Mouse (Mus musculus) Patski (cell line): Measurements from ENCODE around the gene Kdm4c. TPM values are rescaled to one million over a fixed set of nuclear protein-coding genes. Genes with fewer than 3 reads are reported as not detected.

Experiments
- ATAC-seq: fragments of 100-300 bp; one replicate; pipeline ENCODE4 v1.8.0; 2021
- CTCF ChIA-PET: fragments of 350-600 bp; sonication (Branson Sonifier 250); formaldehyde crosslinking; loops from one replicate; lab custom pipeline; 2022; ENCODE audit warnings: inconsistent platforms; lab: Charles Lee
- POLR2A ChIA-PET: fragments of 350-600 bp; sonication (Branson Sonifier 250); formaldehyde crosslinking; loops from one replicate; lab custom pipeline; 2022; ENCODE audit warnings: antibody characterized with exemption, inconsistent platforms; lab: Charles Lee
- DNase-seq: peaks from one replicate; pipeline ENCODE4 v3.0.0-alpha.2; 2011; ENCODE audit warnings: low read depth, low spot score
- H3K27me3 ChIP-seq: fragments of 371-371 bp; one replicate; pipeline ENCODE4 v1.5.1; 2021
- CTCF ChIP-seq: fragments of 100-300 bp; IDR thresholded peaks from one replicate; pipeline ENCODE4 v1.5.1; 2021
- in situ Hi-C: fragments of 300-500 bp; cut with MboI; formaldehyde crosslinking; loops from 3 replicates; pipeline ENCODE4 v1.11.1; 2018; ENCODE audit warnings: low pct_unique_long_range_greater_than_20kb, mixed read lengths
- polyA plus RNA-seq: library from polyadenylated mRNA; unstranded; gene quantifications from one replicate; pipeline ENCODE4 v1.2.3, GENCODE M21; 2021

The Kdm4c gene
- polyA plus RNA-seq, 1 experiment from 2014 or later, result 18.0 TPM

- in situ Hi-C loops, result no loop called here
- DNase-seq, result no peak
These were observed 15.6 kb downstream of the Kdm4c start for GRCm38 (mm10) chr4:74257882-74258281.

GRCm38 (mm10) chr4:74258538-74258937, 16.2 kb downstream of the Kdm4c start:
- in situ Hi-C loops, result no loop called here
- no peak for TF ChIP-seq CTCF
- H3K27me3 ChIP-seq, result no peaks in the 10 kb centered on the region
- DNase-seq (no peak), ATAC-seq (no peak)
- CTCF ChIA-PET, result no interaction called here
- POLR2A ChIA-PET, result no interaction called here

More at GRCm38 (mm10) chr4:74257882-74258281, 15.6 kb downstream of the Kdm4c start:
- TF ChIP-seq CTCF, result no peak
- no peak for ATAC-seq
- ChIA-PET POLR2A (no interaction called here), CTCF (no interaction called here)
- H3K27me3 ChIP-seq, result no peaks in the 10 kb centered on the region

GRCm38 (mm10) chr4:74259331-74259730, 17.0 kb downstream of the Kdm4c start:
- TF ChIP-seq CTCF, result no peak
- CTCF ChIA-PET, result no interaction called here
- no peak for DNase-seq
- H3K27me3 ChIP-seq, result no peaks in the 10 kb centered on the region
- in situ Hi-C loops, result no loop called here
- POLR2A ChIA-PET, result no interaction called here
- ATAC-seq, result no peak

- ATAC-seq (no peak), DNase-seq (no peak)
- ChIA-PET CTCF (no interaction called here), POLR2A (no interaction called here)
- no peak for TF ChIP-seq CTCF
- H3K27me3 ChIP-seq, result no peaks in the 10 kb centered on the region
- in situ Hi-C loops, result no loop called here
These were observed 19.6 kb downstream of the Kdm4c start for GRCm38 (mm10) chr4:74261879-74262278.

GRCm38 (mm10) chr4:74264428-74264955, 22.2 kb downstream of the Kdm4c start:
- ChIA-PET POLR2A (no interaction called here), CTCF (no interaction called here)
- DNase-seq, result no peak
- H3K27me3 ChIP-seq, result no peaks in the 10 kb centered on the region
- no peak for TF ChIP-seq CTCF
- in situ Hi-C loops, result no loop called here
- ATAC-seq, result no peak

GRCm38 (mm10) chr4:74271180-74271579, 28.9 kb downstream of the Kdm4c start:
- in situ Hi-C loops, result no loop called here
- CTCF ChIA-PET, result interaction anchor here (1.1 kb wide), 1 partner anchor 15 kb away, joined by 3 read pairs; no protein-coding TSS in a partner anchor
- no peak for TF ChIP-seq CTCF
- POLR2A ChIA-PET, result interaction anchor here (0.7 kb wide), 1 partner anchor 19 kb away, joined by 3 read pairs; no protein-coding TSS in a partner anchor
- H3K27me3 ChIP-seq, result no peaks in the 10 kb centered on the region
- no peak for DNase-seq
- ATAC-seq, result no peak

- TF ChIP-seq CTCF, result no peak
These were observed 35.2 kb downstream of the Kdm4c start for GRCm38 (mm10) chr4:74277486-74277885.

GRCm38 (mm10) chr4:74280170-74280569, 37.9 kb downstream of the Kdm4c start:
- CTCF ChIA-PET, result no interaction called here
- POLR2A ChIA-PET, result no interaction called here
- no peak for TF ChIP-seq CTCF
- DNase-seq (no peak), ATAC-seq (no peak)
- in situ Hi-C loops, result no loop called here
- no peaks in the 10 kb centered on the region for H3K27me3 ChIP-seq

More at GRCm38 (mm10) chr4:74277486-74277885, 35.2 kb downstream of the Kdm4c start:
- ATAC-seq (no peak), DNase-seq (no peak)
- ChIA-PET POLR2A (no interaction called here), CTCF (no interaction called here)
- no peaks in the 10 kb centered on the region for H3K27me3 ChIP-seq
- in situ Hi-C loops, result no loop called here

GRCm38 (mm10) chr4:74287851-74288250, 45.6 kb downstream of the Kdm4c start:
- ATAC-seq, result no peak
- TF ChIP-seq CTCF, result no peak
- in situ Hi-C loops, result no loop called here

GRCm38 (mm10) chr4:74294726-74295125, 52.4 kb downstream of the Kdm4c start:
- DNase-seq (no peak), ATAC-seq (no peak)
- CTCF ChIA-PET, result no interaction called here
- in situ Hi-C loops, result no loop called here
- TF ChIP-seq CTCF, result no peak
- H3K27me3 ChIP-seq, result no peaks in the 10 kb centered on the region
- POLR2A ChIA-PET, result no interaction called here

More at GRCm38 (mm10) chr4:74287851-74288250, 45.6 kb downstream of the Kdm4c start:
- CTCF ChIA-PET, result interaction anchor here (1.9 kb wide), 1 partner anchor 13 kb away, joined by 7 read pairs; no protein-coding TSS in a partner anchor
- POLR2A ChIA-PET, result no interaction called here
- H3K27me3 ChIP-seq, result no peaks in the 10 kb centered on the region
- DNase-seq, result no peak

GRCm38 (mm10) chr4:74305315-74306105, 63.2 kb downstream of the Kdm4c start:
- POLR2A ChIA-PET, result no interaction called here
- no peaks in the 10 kb centered on the region for H3K27me3 ChIP-seq
- ATAC-seq (no peak), DNase-seq (no peak)
- in situ Hi-C loops, result no loop called here
- CTCF ChIA-PET, result no interaction called here
- no peak for TF ChIP-seq CTCF
